Mouse (Mus musculus) cortical plate, adult 2 months (tissue): ENCODE measurements around the gene Cfap100. TPM values are rescaled to one million over a fixed set of nuclear protein-coding genes. Genes with fewer than 3 reads are reported as not detected.
A peak's percentile ranks its signal among the peaks of the same experiment; 100 is the strongest.

Experiments
- H3K27ac ChIP-seq: fragments of 200-500 bp; 2 replicates; pipeline ENCODE4 v1.5.1; 2012; ENCODE audit warnings: low read length, control low read depth, inconsistent platforms; ENCODE audit not compliant: insufficient read depth
- H3K4me1 ChIP-seq: fragments of 200-500 bp; 2 replicates; pipeline ENCODE4 v1.6.1; 2011; ENCODE audit warnings: low read length; ENCODE audit not compliant: control insufficient read depth, insufficient read depth
- H3K4me3 ChIP-seq: fragments of 200-500 bp; 2 replicates; pipeline ENCODE4 v1.5.1; 2011; ENCODE audit warnings: mild to moderate bottlenecking, low read length, control low read depth; ENCODE audit not compliant: insufficient read depth
- CTCF ChIP-seq: fragments of 200-500 bp; IDR thresholded peaks from 2 replicates; pipeline ENCODE4 v1.5.1; 2011; ENCODE audit warnings: mild to moderate bottlenecking, control low read depth, low read length; ENCODE audit not compliant: insufficient read depth; ENCODE audit errors: extremely low read depth
- POLR2A ChIP-seq: fragments of 200-500 bp; IDR thresholded peaks from 2 replicates; pipeline ENCODE4 v1.6.1; 2011; ENCODE audit warnings: mild to moderate bottlenecking, low read length, control low read depth; ENCODE audit not compliant: insufficient read depth; ENCODE audit errors: extremely low read depth
- polyA plus RNA-seq: library from polyadenylated mRNA; depleted of rRNA; stranded (reverse); fragments of >200 nt; gene quantifications from 2 replicates; pipeline ENCODE4 v1.2.3, GENCODE M21; 2012

Cfap100 gene
- polyA plus RNA-seq, 1 experiment: 8.9 TPM

DNA sequence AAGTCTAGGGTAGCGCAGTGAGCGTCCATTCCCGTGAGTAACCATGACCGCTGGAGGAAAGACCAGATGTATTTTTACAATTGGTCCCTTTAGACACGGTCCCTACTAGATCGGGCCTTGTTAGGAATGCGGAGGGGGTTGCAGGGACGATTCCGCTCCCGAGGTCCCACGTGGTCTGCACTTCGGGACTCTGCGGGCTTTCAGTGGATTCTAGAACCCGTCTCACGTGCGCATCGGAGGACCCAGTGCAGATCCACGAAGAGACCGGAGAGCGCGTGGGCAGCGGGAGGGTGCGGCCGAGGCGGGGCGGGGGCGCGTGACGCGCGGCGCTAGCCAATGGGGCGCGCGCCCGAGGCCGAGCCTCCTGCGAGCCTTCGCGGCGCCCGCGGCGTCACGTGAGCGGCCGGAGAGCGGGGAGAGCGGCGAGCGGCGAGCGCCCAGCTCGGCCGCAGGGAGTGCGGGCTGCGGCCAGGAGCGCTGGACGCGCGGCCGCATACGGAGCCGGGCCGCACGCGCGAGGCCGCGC, 33.6 kb upstream of the Cfap100 start, which contains the start of gene Klf15:
TSS of gene Klf15 (plus strand) at position 396 of the 526 bp plus-strand sequence.
- H3K4me3 ChIP-seq: peak within 1 kb of the TSS; percentile 95
- TF ChIP-seq POLR2A (peak; percentile 37; the same call in 1 of the 2 replicates), CTCF (no peak)
- no peaks in the 10 kb centered on the region; the same call in 1 of the 2 replicates for H3K4me1 ChIP-seq
- peak within 1 kb of the TSS; percentile 99 for H3K27ac ChIP-seq

DNA sequence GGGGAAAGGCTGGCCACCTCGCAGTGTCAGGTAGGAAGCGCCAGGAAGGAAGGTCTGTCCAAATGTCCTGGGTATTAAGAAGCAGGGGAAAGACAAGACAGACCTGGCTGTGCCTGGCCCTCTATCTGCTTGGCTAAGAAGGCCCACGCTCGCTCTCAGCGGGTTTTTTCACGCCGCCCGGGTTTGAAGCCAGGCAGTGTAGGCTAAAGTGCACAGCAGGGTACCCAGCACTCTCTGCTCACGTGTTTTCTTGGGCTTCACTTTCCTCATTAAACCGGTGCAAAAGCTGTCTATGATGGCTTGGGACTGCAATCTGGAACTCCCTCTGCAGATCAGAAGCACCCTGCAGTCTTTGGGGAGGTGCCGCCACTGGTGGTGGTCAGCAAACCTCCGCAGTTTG, 33.2 kb upstream of the Cfap100 start:
- TF ChIP-seq POLR2A (no peak), CTCF (no peak)
- H3K4me3 ChIP-seq: peak overlapping the region; percentile 95; the same call in 1 of the 2 replicates
- H3K4me1 ChIP-seq: no peaks in the 10 kb centered on the region; the same call in 1 of the 2 replicates
- H3K27ac ChIP-seq: peak overlapping the region; percentile 7; the same call in 1 of the 2 replicates

DNA sequence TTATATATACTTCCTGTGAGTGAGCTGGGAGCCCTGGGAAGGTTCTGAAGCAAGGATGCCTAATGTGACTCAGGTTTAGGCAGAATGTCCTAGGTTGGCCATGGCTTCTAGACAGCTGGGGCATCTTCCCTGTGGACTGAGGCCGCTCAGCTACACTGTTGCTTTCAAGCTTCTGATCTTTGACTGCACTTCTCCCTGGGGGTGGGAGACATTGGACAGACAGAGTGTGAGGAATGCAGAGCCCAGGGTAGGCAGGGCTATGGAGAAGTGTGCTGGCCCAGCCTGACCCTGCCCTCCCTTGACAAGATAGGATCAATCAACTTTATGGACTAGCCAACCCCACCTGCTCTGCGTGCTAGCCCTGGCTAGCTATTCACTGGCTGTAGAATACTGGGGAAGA, 32.6 kb upstream of the Cfap100 start:
- Histone ChIP-seq H3K27ac (no peak overlapping the region), H3K4me1 (no peaks in the 10 kb centered on the region; the same call in 1 of the 2 replicates), H3K4me3 (no peak overlapping the region)
- no peak for TF ChIP-seq CTCF
- TF ChIP-seq POLR2A: no peak

DNA sequence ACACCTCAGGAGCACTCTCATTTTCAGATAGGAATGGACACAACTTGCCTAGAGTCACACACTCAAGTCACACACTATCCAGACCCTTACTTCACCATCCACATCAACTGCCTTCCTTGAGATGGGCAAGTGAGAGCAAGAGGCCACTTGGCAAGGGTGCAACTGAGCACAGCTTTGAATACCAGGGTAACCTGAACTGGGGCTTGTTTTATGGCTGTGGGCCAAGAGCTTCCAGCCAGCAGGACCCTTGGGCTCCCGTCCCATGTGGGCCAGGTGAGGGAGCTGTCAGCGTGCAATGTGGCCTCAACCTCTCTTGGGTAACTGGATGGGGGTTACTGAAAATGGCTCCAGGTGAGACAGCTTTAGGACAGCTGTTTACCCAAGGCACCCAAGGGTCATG, 28.8 kb upstream of the Cfap100 start:
- H3K27ac ChIP-seq: no peak overlapping the region
- H3K4me3 ChIP-seq: no peak overlapping the region
- no peaks in the 10 kb centered on the region for H3K4me1 ChIP-seq
- TF ChIP-seq CTCF (no peak), POLR2A (no peak)

DNA sequence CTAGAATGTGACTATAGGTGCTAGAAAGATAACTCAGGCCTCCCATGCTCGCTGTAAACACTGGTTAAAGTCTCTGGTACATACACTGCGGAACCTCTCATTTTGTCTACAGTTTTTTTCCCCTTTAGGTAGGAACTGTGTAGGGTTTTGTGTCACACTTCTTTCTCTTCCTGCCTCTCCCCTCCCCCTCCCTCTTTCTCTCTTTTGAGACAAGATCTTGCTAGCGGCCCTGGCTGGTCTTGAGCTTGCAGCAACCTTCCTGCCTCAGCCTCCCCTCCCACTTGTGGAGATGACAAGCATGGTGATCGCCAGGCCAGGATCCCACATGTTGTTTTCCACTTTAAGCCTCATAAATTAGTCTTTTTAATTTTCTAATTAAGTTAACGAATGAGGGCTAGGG, 25.2 kb upstream of the Cfap100 start:
- TF ChIP-seq CTCF (no peak), POLR2A (no peak)
- H3K27ac ChIP-seq: no peak overlapping the region
- no peaks in the 10 kb centered on the region for H3K4me1 ChIP-seq

DNA sequence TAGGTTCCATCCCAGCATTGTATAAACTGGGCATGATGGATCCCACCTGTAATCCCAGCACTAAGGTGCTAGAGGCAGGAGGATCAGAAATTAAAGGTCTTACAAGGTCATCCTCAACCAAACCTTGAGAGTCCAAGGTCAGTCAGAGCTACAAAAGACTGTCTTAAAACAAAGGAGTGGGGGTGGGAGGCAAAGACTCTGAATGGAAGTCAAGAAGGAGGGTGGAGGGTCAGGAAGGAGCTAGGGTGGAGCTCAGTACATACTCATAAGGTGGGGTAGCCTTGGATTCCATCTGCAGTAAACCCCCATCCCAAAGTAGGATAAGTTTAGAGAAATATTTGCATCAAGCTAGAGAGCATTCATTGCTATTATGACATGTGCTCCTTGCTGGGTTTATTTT, 24.0 kb upstream of the Cfap100 start:
- TF ChIP-seq CTCF (no peak), POLR2A (no peak)
- Histone ChIP-seq H3K4me3 (no peak overlapping the region), H3K4me1 (no peaks in the 10 kb centered on the region), H3K27ac (no peak overlapping the region)

More for the DNA sequence above, 25.2 kb upstream of the Cfap100 start:
- no peak overlapping the region for H3K4me3 ChIP-seq

DNA sequence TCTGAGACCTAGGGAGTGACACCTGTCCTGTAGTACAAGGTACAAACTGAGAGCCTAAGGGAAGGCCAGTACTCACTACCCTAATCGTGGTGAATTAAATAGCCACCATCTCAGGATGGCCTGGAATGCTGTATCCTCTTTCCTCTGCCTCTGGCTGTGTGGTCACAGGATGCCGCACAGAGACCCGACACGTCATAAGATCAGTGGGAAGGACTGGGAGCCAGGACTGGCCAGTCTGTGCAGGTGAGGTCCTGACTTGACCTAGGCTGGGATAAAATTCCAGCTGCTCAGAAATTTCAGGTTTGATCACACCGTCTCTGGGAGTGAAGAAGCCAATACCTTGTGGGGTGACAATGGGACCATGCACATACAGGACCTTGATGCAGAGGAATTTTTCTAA, 22.9 kb upstream of the Cfap100 start:
- H3K4me1 ChIP-seq: no peaks in the 10 kb centered on the region
- H3K27ac ChIP-seq: no peak overlapping the region
- no peak overlapping the region for H3K4me3 ChIP-seq
- TF ChIP-seq CTCF: no peak
- no peak for TF ChIP-seq POLR2A

DNA sequence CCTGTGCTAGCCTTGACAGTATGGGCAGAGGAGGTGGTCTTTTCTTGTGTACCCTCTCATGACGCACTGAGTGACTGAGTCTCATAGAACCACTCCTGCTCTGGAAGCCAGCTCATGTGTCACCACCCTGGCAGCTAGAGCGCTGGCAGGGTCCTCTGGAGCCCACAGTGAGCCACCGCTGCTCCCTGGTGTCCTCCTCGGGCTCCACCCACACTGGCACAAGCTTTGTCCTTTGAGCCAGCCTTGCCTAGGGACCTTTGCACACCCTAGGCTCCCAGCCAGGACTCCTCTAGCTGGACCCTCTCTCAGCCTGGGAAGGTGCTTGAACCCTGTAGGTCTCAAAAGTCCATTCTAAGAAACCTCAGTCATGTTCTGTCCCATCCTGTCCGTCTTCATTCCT, 22.1 kb upstream of the Cfap100 start:
- no peak for TF ChIP-seq POLR2A
- Histone ChIP-seq H3K27ac (no peak overlapping the region), H3K4me3 (no peak overlapping the region), H3K4me1 (no peaks in the 10 kb centered on the region)

DNA sequence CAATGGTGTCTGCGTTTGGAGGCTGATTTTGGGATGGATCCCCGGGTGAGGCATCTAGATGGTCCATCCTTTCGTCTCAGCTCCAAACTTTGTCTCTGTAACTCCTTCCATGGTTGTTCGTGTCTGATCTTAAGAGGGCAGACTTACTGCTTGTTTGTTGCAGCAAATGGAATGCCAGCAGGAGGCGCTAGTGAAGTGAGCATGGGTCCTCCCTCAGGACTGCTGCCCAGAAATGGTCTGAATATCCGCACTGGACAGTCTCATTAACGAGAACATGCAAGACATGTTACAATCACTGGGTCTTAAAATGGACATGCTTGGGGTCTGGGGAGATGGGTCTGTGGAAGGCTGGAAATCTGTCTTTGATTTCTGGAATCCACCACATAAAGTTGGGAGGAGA, 21.6 kb upstream of the Cfap100 start:
- H3K27ac ChIP-seq: no peak overlapping the region
- no peak overlapping the region for H3K4me3 ChIP-seq
- H3K4me1 ChIP-seq: no peaks in the 10 kb centered on the region
- peak; percentile 87 for TF ChIP-seq CTCF
- no peak for TF ChIP-seq POLR2A

DNA sequence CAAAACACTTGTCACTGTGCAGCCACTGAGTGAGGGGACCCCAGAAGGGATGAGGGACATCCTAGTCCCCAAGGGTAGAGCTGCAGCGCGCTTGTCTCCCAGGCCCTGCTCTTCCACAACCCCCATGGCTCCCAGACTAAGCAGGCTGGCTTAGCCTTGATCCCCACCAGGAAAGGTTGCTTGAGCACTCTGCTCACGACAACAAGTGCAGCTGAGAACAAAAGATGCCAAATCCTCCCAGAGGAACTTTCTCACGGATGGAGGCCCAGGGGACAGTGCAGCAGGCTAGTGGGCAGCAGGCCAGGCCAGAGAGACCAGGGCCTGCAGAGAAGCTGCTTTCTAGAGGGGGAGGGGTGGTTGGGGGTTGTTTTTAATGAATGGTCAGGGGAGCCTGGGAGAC, 18.3 kb upstream of the Cfap100 start:
- no peak for TF ChIP-seq POLR2A
- no peak for TF ChIP-seq CTCF
- no peaks in the 10 kb centered on the region for H3K4me1 ChIP-seq
- no peak overlapping the region for H3K4me3 ChIP-seq
- H3K27ac ChIP-seq: no peak overlapping the region

DNA sequence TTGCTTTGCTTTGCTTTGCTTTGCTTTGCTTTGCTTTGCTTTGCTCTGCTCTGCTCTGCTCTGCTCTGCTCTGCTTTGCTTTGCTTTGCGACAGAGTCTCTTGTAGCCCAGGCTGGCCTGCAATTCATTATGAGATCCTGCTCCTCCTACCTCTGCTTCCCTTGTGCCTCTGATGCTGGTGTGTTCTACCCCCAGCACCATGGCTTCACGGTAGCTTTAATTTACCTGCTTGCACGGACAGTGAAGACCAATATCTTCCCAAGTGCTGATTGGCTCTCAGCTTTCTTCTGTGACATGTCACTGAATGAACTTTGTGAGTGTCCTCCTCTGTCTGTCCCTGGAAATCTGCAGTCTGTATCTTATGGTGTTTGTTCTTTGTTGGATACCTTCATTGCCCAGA, 8.4 kb upstream of the Cfap100 start:
- no peak overlapping the region for H3K4me3 ChIP-seq
- H3K4me1 ChIP-seq: no peaks in the 10 kb centered on the region; the same call in 1 of the 2 replicates
- no peak overlapping the region for H3K27ac ChIP-seq
- TF ChIP-seq CTCF (no peak), POLR2A (no peak)
